Mouse (Mus musculus) stomach, adult 2 months (tissue): ENCODE results near the gene Ly6g6f. TPM values are rescaled to one million over a fixed set of nuclear protein-coding genes. Genes with fewer than 3 reads are reported as not detected.

Source experiments
- polyA plus RNA-seq: library from polyadenylated mRNA; depleted of rRNA; stranded (reverse); fragments of >200 nt; gene quantifications from 2 replicates; pipeline ENCODE4 v1.2.3, GENCODE M21; 2012; rRNA removed

The Ly6g6f gene
- polyA plus RNA-seq, 1 experiment: 2.0 TPM

GRCm38 (mm10) chr17:35046681-35047455 lies 38.5 kb downstream of the Ly6g6f start, which contains the start of gene Msh5:
Gene Msh5, minus strand, starts transcription at chr17:35046745.

Other genes with a start within 250 kb of the Ly6g6f start
- gene Stk19, start 248.7 kb downstream of the Ly6g6f start, polyA plus RNA-seq: 31.6 and 34.6 TPM in 2 replicates
- 34.4 and 36.4 TPM in 2 replicates for gene Dxo, start 248.6 kb downstream of the Ly6g6f start, polyA plus RNA-seq
- 44.5 and 47.7 TPM in 2 replicates for gene Skiv2l, start 235.4 kb downstream of the Ly6g6f start, polyA plus RNA-seq
- gene Nelfe, start 235.2 kb downstream of the Ly6g6f start, polyA plus RNA-seq: 11.5 and 13.1 TPM in 2 replicates
- 1.7 and 2.0 TPM in 2 replicates for gene Cfb, start 223.1 kb downstream of the Ly6g6f start, polyA plus RNA-seq
- gene Zbtb12, start 206.1 kb downstream of the Ly6g6f start, polyA plus RNA-seq: 3.6 and 3.9 TPM in 2 replicates
- gene Gm20547, start 203.6 kb downstream of the Ly6g6f start, polyA plus RNA-seq: not detected in 2 replicates
- 1.9 and 2.3 TPM in 2 replicates for gene C2, start 187.3 kb downstream of the Ly6g6f start, polyA plus RNA-seq
- 126 and 127 TPM in 2 replicates for gene Ehmt2, start 187.1 kb downstream of the Ly6g6f start, polyA plus RNA-seq
- gene Slc44a4, start 171.1 kb downstream of the Ly6g6f start, polyA plus RNA-seq: 48.6 and 48.7 TPM in 2 replicates
- gene Neu1, start 154.4 kb downstream of the Ly6g6f start, polyA plus RNA-seq: 30.4 and 43.8 TPM in 2 replicates
- 31.1 and 45.6 TPM in 2 replicates for gene Hspa1b, start 126.4 kb downstream of the Ly6g6f start, polyA plus RNA-seq
- gene Gm20481, start 115.7 kb downstream of the Ly6g6f start, polyA plus RNA-seq: not detected in 2 replicates
- gene Hspa1a, start 113.5 kb downstream of the Ly6g6f start, polyA plus RNA-seq: 16.4 and 25.7 TPM in 2 replicates
- 0.34 and 0.59 TPM in 2 replicates for gene Hspa1l, start 112.9 kb downstream of the Ly6g6f start, polyA plus RNA-seq
- gene Lsm2, start 103.7 kb downstream of the Ly6g6f start, polyA plus RNA-seq: 43.9 and 62.3 TPM in 2 replicates
- gene Vars, start 84.6 kb downstream of the Ly6g6f start, polyA plus RNA-seq: 95.5 and 126 TPM in 2 replicates
- gene Vwa7, start 69.0 kb downstream of the Ly6g6f start, polyA plus RNA-seq: 1.9 and 2.2 TPM in 2 replicates
- gene Sapcd1, start 57.6 kb downstream of the Ly6g6f start, polyA plus RNA-seq: 0.58 and 1.9 TPM in 2 replicates
- 2.6 and 5.6 TPM in 2 replicates for gene Msh5, start 38.9 kb downstream of the Ly6g6f start, polyA plus RNA-seq
- gene Clic1, start 35.6 kb downstream of the Ly6g6f start, polyA plus RNA-seq: 131 and 147 TPM in 2 replicates
- 16.3 and 20.7 TPM in 2 replicates for gene Ddah2, start 26.6 kb downstream of the Ly6g6f start, polyA plus RNA-seq
- gene Ly6g6c, start 20.2 kb downstream of the Ly6g6f start, polyA plus RNA-seq: 243 and 312 TPM in 2 replicates
- 0.42 and 0.65 TPM in 2 replicates for gene Mpig6b, start 19.4 kb downstream of the Ly6g6f start, polyA plus RNA-seq
- gene Ly6g6e, start 8.7 kb downstream of the Ly6g6f start, polyA plus RNA-seq: 99.6 and 112 TPM in 2 replicates
- gene Ly6g6d, start 7.5 kb downstream of the Ly6g6f start, polyA plus RNA-seq: 5.1 and 6.4 TPM in 2 replicates
- gene Abhd16a, start 3.7 kb upstream of the Ly6g6f start, polyA plus RNA-seq: 88.7 and 152 TPM in 2 replicates
- gene Ly6g5c, start 22.7 kb upstream of the Ly6g6f start, polyA plus RNA-seq: 1.4 TPM in 1 of 2 replicates, not detected in the other
- gene Ly6g5b, start 29.8 kb upstream of the Ly6g6f start, polyA plus RNA-seq: 1.2 and 2.2 TPM in 2 replicates
- gene Gpank1, start 35.8 kb upstream of the Ly6g6f start, polyA plus RNA-seq: 9.3 and 11.8 TPM in 2 replicates
- gene Csnk2b, start 36.4 kb upstream of the Ly6g6f start, polyA plus RNA-seq: 258 and 301 TPM in 2 replicates
- 13.7 and 19.0 TPM in 2 replicates for gene D17H6S53E, start 40.8 kb upstream of the Ly6g6f start, polyA plus RNA-seq
- 0.08 and 0.20 TPM in 2 replicates for gene Apom, start 46.4 kb upstream of the Ly6g6f start, polyA plus RNA-seq
- 92.9 and 94.1 TPM in 2 replicates for gene Bag6, start 49.6 kb upstream of the Ly6g6f start, polyA plus RNA-seq
- gene Prrc2a, start 79.3 kb upstream of the Ly6g6f start, polyA plus RNA-seq: 262 and 284 TPM in 2 replicates
- 0.11 and 0.48 TPM in 2 replicates for gene Aif1, start 90.5 kb upstream of the Ly6g6f start, polyA plus RNA-seq
- 3.7 and 6.5 TPM in 2 replicates for gene Lst1, start 102.8 kb upstream of the Ly6g6f start, polyA plus RNA-seq
- 1.5 and 5.7 TPM in 2 replicates for gene Ltb, start 108.8 kb upstream of the Ly6g6f start, polyA plus RNA-seq
- 0.24 and 0.42 TPM in 2 replicates for gene Tnf, start 116.4 kb upstream of the Ly6g6f start, polyA plus RNA-seq
- gene Lta, start 119.7 kb upstream of the Ly6g6f start, polyA plus RNA-seq: 0.10 and 0.36 TPM in 2 replicates
- 0.42 TPM in 1 of 2 replicates, not detected in the other for gene Gm16181, start 135.2 kb upstream of the Ly6g6f start, polyA plus RNA-seq
- gene Atp6v1g2, start 148.1 kb upstream of the Ly6g6f start, polyA plus RNA-seq: 1.3 and 1.7 TPM in 2 replicates
- 15.7 and 37.5 TPM in 2 replicates for gene Nfkbil1, start 150.2 kb upstream of the Ly6g6f start, polyA plus RNA-seq
- gene Ddx39b, start 156.1 kb upstream of the Ly6g6f start, polyA plus RNA-seq: 74.9 and 91.6 TPM in 2 replicates
- 243 and 319 TPM in 2 replicates for gene H2-D1, start 177.1 kb upstream of the Ly6g6f start, polyA plus RNA-seq
- gene H2-Q1, start 234.8 kb upstream of the Ly6g6f start, polyA plus RNA-seq: 0.04 TPM in 1 of 2 replicates, not detected in the other